Mouse (Mus musculus) left cerebral cortex, postnatal 4 days (tissue): ENCODE measurements around the gene Acsm1. TPM values are rescaled to one million over a fixed set of nuclear protein-coding genes. Genes with fewer than 3 reads are reported as not detected.
A peak's percentile ranks its signal among the peaks of the same experiment; 100 is the strongest.
"Not testable (repeated sequence)": the region's sequence is repeated elsewhere in the genome, so short reads cannot be mapped to it uniquely, and the experiment has no call there.

Experiments used
- DNase-seq: peaks from one replicate; pipeline ENCODE4 v3.0.0-alpha.2; 2022
- intact Hi-C: fragments of 180-260 bp; cut with DNase I; formaldehyde crosslinking; loops from one replicate; pipeline ENCODE4 v1.15.1; 2025
- total RNA-seq, 2 experiments: library from RNA; stranded (reverse); gene quantifications; 2 replicates each; pipeline ENCODE4 v1.2.3; 2021

The Acsm1 gene
- not detected for total RNA-seq

GRCm38 (mm10) chr7:119606664-119607076 lies at the start of gene Acsm1:
Gene Acsm1 (plus strand): TSS chr7:119607026.
- no peak for DNase-seq
- intact Hi-C loops = no loop called here

GRCm38 (mm10) chr7:119559789-119560451 lies 46.9 kb upstream of the Acsm1 start:
- no peak for DNase-seq
- intact Hi-C loops = no loop called here

GRCm38 (mm10) chr7:119560452-119560835 lies 46.4 kb upstream of the Acsm1 start:
- DNase-seq = no peak
- intact Hi-C loops = no loop called here

- intact Hi-C loops = no loop called here
- no peak for DNase-seq
These were observed 45.4 kb upstream of the Acsm1 start for GRCm38 (mm10) chr7:119561441-119561840.

GRCm38 (mm10) chr7:119562476-119562875 lies 44.4 kb upstream of the Acsm1 start:
- intact Hi-C loops, DNase-seq: not testable (repeated sequence)

- DNase-seq = no peak
- intact Hi-C loops = no loop called here
These were observed 12.2 kb upstream of the Acsm1 start for GRCm38 (mm10) chr7:119594530-119595107.

GRCm38 (mm10) chr7:119595306-119595705 lies 11.5 kb upstream of the Acsm1 start:
- no peak for DNase-seq
- intact Hi-C loops = no loop called here

- DNase-seq = no peak
- intact Hi-C loops = no loop called here
These were observed 10.3 kb upstream of the Acsm1 start for GRCm38 (mm10) chr7:119596536-119596935.

GRCm38 (mm10) chr7:119601195-119601953 lies 5.5 kb upstream of the Acsm1 start:
- no peak for DNase-seq
- intact Hi-C loops = no loop called here

GRCm38 (mm10) chr7:119601954-119602317 lies 4.9 kb upstream of the Acsm1 start:
- intact Hi-C loops = no loop called here
- DNase-seq = no peak

GRCm38 (mm10) chr7:119604903-119605483 lies 1.8 kb upstream of the Acsm1 start:
- DNase-seq = no peak
- intact Hi-C loops = no loop called here

GRCm38 (mm10) chr7:119605926-119606663 lies 731 bp upstream of the Acsm1 start:
- intact Hi-C loops = no loop called here
- no peak for DNase-seq

GRCm38 (mm10) chr7:119607796-119608515 lies 1.1 kb downstream of the Acsm1 start:
- DNase-seq = no peak
- intact Hi-C loops = no loop called here

GRCm38 (mm10) chr7:119616531-119616930 lies 9.7 kb downstream of the Acsm1 start:
- peak; percentile 2 for DNase-seq
- intact Hi-C loops = no loop called here

- DNase-seq = no peak
These were observed 10.8 kb downstream of the Acsm1 start for GRCm38 (mm10) chr7:119617593-119617992.

GRCm38 (mm10) chr7:119618209-119618935 lies 11.5 kb downstream of the Acsm1 start:
- DNase-seq = no peak
- intact Hi-C loops = no loop called here

More at GRCm38 (mm10) chr7:119617593-119617992, 10.8 kb downstream of the Acsm1 start:
- intact Hi-C loops = no loop called here

- intact Hi-C loops = no loop called here
These were observed 13.3 kb downstream of the Acsm1 start for GRCm38 (mm10) chr7:119620157-119620556.

GRCm38 (mm10) chr7:119638773-119639172 lies 31.9 kb downstream of the Acsm1 start:
- intact Hi-C loops = no loop called here
- DNase-seq = no peak

More at GRCm38 (mm10) chr7:119620157-119620556, 13.3 kb downstream of the Acsm1 start:
- DNase-seq = no peak

GRCm38 (mm10) chr7:119642307-119642706 lies 35.5 kb downstream of the Acsm1 start:
- no peak for DNase-seq
- intact Hi-C loops = no loop called here
